26 mouse cellular contexts compared by ENCODE assay signal in genomic region chr10:127472722-127473121, GRCm38 (mm10). TPM values are rescaled to one million over a fixed set of nuclear protein-coding genes. Genes with fewer than 3 reads are reported as not detected.
DNase-seq lines count a peak whose midpoint lies in the region; ATAC-seq and TF ChIP-seq lines count a peak whose summit lies in the region.
"Had no signal": no experiment of that assay in that cellular context is flagged by ENCODE, and none has a peak within 500 bp of the region (broad histone marks: within the 10 kb centered on the region; RNA-seq: fewer than 3 reads in every experiment).

No protein-coding gene starts in this region.

- peaks cover 22% of the 10 kb centered on the region for H3K4me1 ChIP-seq in heart, embryonic 12.5 days (replicated peaks)
- H3K4me1 ChIP-seq in heart, postnatal 0 days (ENCODE audit: control insufficient read depth, insufficient read depth), result no peaks in the 10 kb centered on the region; the same call in 1 of the 2 replicates
- H3K4me1 ChIP-seq: forebrain, embryonic 13.5 days; hindbrain, embryonic 15.5 days had no signal

- no peak for TF ChIP-seq EP300 in heart, postnatal 0 days (IDR thresholded peaks at IDR 0.05; ENCODE audit: low read depth)

- ATAC-seq in heart, embryonic 12.5 days (ENCODE audit: insufficient number of reproducible peaks, low FRiP score), result peak; percentile 44; the same call in 1 of the 2 replicates
- ATAC-seq in heart, postnatal 0 days (ENCODE audit: insufficient read depth, low read depth), result peak; percentile 75
- ATAC-seq: activated CD4-positive, CD25-positive, alpha-beta regulatory T cell, adult 4 months; CD4-positive, CD25-positive, alpha-beta regulatory T cell, adult 4 months; forebrain, embryonic 13.5 days; forebrain, embryonic 16.5 days; intestine, postnatal 0 days had no signal

- TF ChIP-seq CTCF in heart, postnatal 0 days (IDR thresholded peaks at IDR 0.05; ENCODE audit: low read depth), result no peak

- no peaks in the 10 kb centered on the region for H3K9me3 ChIP-seq in heart, embryonic 12.5 days (replicated peaks)
- no peaks in the 10 kb centered on the region; the same call in 1 of the 2 replicates for H3K9me3 ChIP-seq in heart, postnatal 0 days (replicated peaks; ENCODE audit: control insufficient read depth, low read length)
- H3K9me3 ChIP-seq: forebrain, embryonic 10.5 days; forebrain, embryonic 13.5 days; hindbrain, embryonic 12.5 days; hindbrain, embryonic 15.5 days had no signal

- no peak overlapping the region for H3K27ac ChIP-seq in heart, embryonic 12.5 days (ENCODE audit: poor library complexity, severe bottlenecking)
- H3K27ac ChIP-seq in heart, postnatal 0 days (ENCODE audit: low read depth), result no peak overlapping the region
- H3K27ac ChIP-seq: forebrain, embryonic 10.5 days; forebrain, embryonic 13.5 days; hindbrain, embryonic 12.5 days; hindbrain, embryonic 15.5 days had no signal

- H3K9ac ChIP-seq in heart, embryonic 12.5 days, result no peak overlapping the region
- H3K9ac ChIP-seq in heart, postnatal 0 days (replicated peaks; ENCODE audit: low read depth, low read length), result no peak overlapping the region
- H3K9ac ChIP-seq: forebrain, embryonic 13.5 days; hindbrain, embryonic 12.5 days; hindbrain, embryonic 15.5 days had no signal

- peaks cover 54% of the 10 kb centered on the region for H3K36me3 ChIP-seq in heart, embryonic 12.5 days
- peaks cover 60% of the 10 kb centered on the region for H3K36me3 ChIP-seq in heart, postnatal 0 days (replicated peaks; ENCODE audit: control insufficient read depth, insufficient read depth, low read length)

- no peak for DNase-seq in heart, postnatal 25 days (ENCODE audit: low spot score)
- peak; percentile 40 for DNase-seq in heart, postnatal 0 days (ENCODE audit: low spot score)
- no peak for DNase-seq in heart, adult 8-10 months (ENCODE audit: low spot score)
- DNase-seq in 416B (ENCODE audit: low read depth), result peak; percentile 21
- DNase-seq in adipocyte (ENCODE audit: low spot score), result no peak
- DNase-seq: adrenal gland, postnatal 10 days; adrenal gland, postnatal 36 days; cerebellum, adult 18-20 months; cerebellum, adult 9-10 months; cerebellum, postnatal 14 days; gastrocnemius, postnatal 10 days; gastrocnemius, postnatal 36 days; heart, postnatal 10 days; kidney, adult 2 months had no signal

- H3K4me2 ChIP-seq in heart, embryonic 12.5 days, result no peak overlapping the region
- no peak overlapping the region for H3K4me2 ChIP-seq in heart, postnatal 0 days (ENCODE audit: low read depth, low read length)
- H3K4me2 ChIP-seq: forebrain, embryonic 13.5 days; heart, embryonic 11.5 days; hindbrain, embryonic 12.5 days; hindbrain, embryonic 15.5 days had no signal

- H3K27me3 ChIP-seq in heart, embryonic 12.5 days (replicated peaks), result no peaks in the 10 kb centered on the region
- no peaks in the 10 kb centered on the region for H3K27me3 ChIP-seq in heart, postnatal 0 days (ENCODE audit: control insufficient read depth, insufficient read depth, low read length)
- H3K27me3 ChIP-seq: forebrain, embryonic 13.5 days; hindbrain, embryonic 12.5 days; hindbrain, embryonic 15.5 days had no signal

- 54% methylated on average over 9 of the region's 9 CpGs for WGBS in heart, embryonic 12.5 days
- WGBS in heart, postnatal 0 days, result 45% methylated on average over 9 of the region's 9 CpGs

- intact Hi-C loops in heart, postnatal 25 days (cut with DNase I), result no loop called here

- no peak overlapping the region for H3K4me3 ChIP-seq in heart, embryonic 12.5 days
- no peak overlapping the region for H3K4me3 ChIP-seq in heart, postnatal 0 days (ENCODE audit: low read depth, low read length)
- H3K4me3 ChIP-seq: forebrain, embryonic 10.5 days; forebrain, embryonic 13.5 days; hindbrain, embryonic 12.5 days; hindbrain, embryonic 15.5 days had no signal

RNA-seq across cellular contexts. Expression of gene Stac3, which starts 28.8 kb away (rescaled TPM):
- 0.50 and 1.1 TPM in 2 replicates for polyA plus RNA-seq in heart, embryonic 12.5 days (2016; fragmentation: Nextera tagmentation; extraction: Ambion mirVana)
- under 1 TPM; 0.22 to 0.70 TPM for total RNA-seq in heart, postnatal 25 days (2021)
- 0.08 TPM in 1 of 2 replicates, not detected in the other for total RNA-seq in heart, postnatal 0 days (2014; rRNA removed; ENCODE audit: low replicate concordance)
- polyA plus RNA-seq in heart, postnatal 0 days (2015; fragmentation: Nextera tagmentation; extraction: Ambion mirVana), result 0.30 TPM in 1 of 2 replicates, not detected in the other
- total RNA-seq in heart, adult 8-10 months (2022), result 1 to 10 TPM in 1 of 4 experiments, under 1 TPM in 2, not detected in 1; 0.66 to 1.5 (median 0.76) TPM
- total RNA-seq: hematopoietic stem cell, adult 5-6 weeks; MEL had no signal

RNA-seq across cellular contexts. Expression of gene Ndufa4l2, which starts 42.0 kb away (rescaled TPM):
- 19.5 and 24.4 TPM in 2 replicates for polyA plus RNA-seq in heart, embryonic 12.5 days (2016; fragmentation: Nextera tagmentation; extraction: Ambion mirVana)
- total RNA-seq in heart, postnatal 25 days (2021), result 10 to 100 TPM; 22.6 to 33.1 TPM
- 43.8 and 68.3 TPM in 2 replicates for total RNA-seq in heart, postnatal 0 days (2014; rRNA removed; ENCODE audit: low replicate concordance)
- polyA plus RNA-seq in heart, postnatal 0 days (2015; fragmentation: Nextera tagmentation; extraction: Ambion mirVana), result 46.4 and 47.6 TPM in 2 replicates
- total RNA-seq in heart, adult 8-10 months (2022), result 10 to 100 TPM; 17.2 to 26.5 (median 21.6) TPM
- total RNA-seq: hematopoietic stem cell, adult 5-6 weeks had no signal
- polyA plus RNA-seq: activated CD4-positive, CD25-positive, alpha-beta regulatory T cell, adult 4 months; CD4-positive, CD25-positive, alpha-beta regulatory T cell, adult 4 months had no signal

RNA-seq across cellular contexts. Expression of gene Shmt2, which starts 49.5 kb away (rescaled TPM):
- polyA plus RNA-seq in heart, embryonic 12.5 days (2016; fragmentation: Nextera tagmentation; extraction: Ambion mirVana), result 80.4 and 83.8 TPM in 2 replicates
- total RNA-seq in heart, postnatal 25 days (2021), result 10 to 100 TPM; 44.3 TPM
- total RNA-seq in heart, postnatal 0 days (2014; rRNA removed; ENCODE audit: low replicate concordance), result 109 and 161 TPM in 2 replicates
- polyA plus RNA-seq in heart, postnatal 0 days (2015; fragmentation: Nextera tagmentation; extraction: Ambion mirVana), result 47.9 and 51.5 TPM in 2 replicates
- 10 to 100 TPM; 41.6 to 48.4 (median 44.5) TPM for total RNA-seq in heart, adult 8-10 months (2022)

Comparison
In these comparisons a context has a peak if more than half of its experiments do, and no peak if none do; other contexts are left out.
1. DNase-seq: peak in heart, postnatal 0 days (single experiment) and 416B (single experiment); none in heart, postnatal 25 days (single experiment), heart, adult 8-10 months (single experiment) and adipocyte (single experiment).